Mouse (Mus musculus) frontal cortex, postnatal 25 days (tissue): Measurements from ENCODE around the gene Mtpn.
A peak's percentile ranks its signal among the peaks of the same experiment; 100 is the strongest.

Experiments
- DNase-seq, 2 experiments: peaks; one replicate each; pipeline ENCODE4 v3.0.0; 2022; ENCODE audit warnings: low spot score in 2 of 2

The Mtpn gene

GRCm38 (mm10) chr6:35539304-35540009 is at the start of gene Mtpn:
TSS of gene Mtpn (minus strand) at chr6:35539888.
- peak; percentile 91 to 96 for DNase-seq

GRCm38 (mm10) chr6:35568731-35569130 is 29.0 kb upstream of the Mtpn start:
- DNase-seq = no peak

GRCm38 (mm10) chr6:35567755-35568154 is 28.1 kb upstream of the Mtpn start:
- peak in 1 of 2 experiments; percentile 12 for DNase-seq

- DNase-seq = no peak
These were observed 20.3 kb upstream of the Mtpn start for GRCm38 (mm10) chr6:35559950-35560349.

- DNase-seq = no peak
These were observed 4.7 kb upstream of the Mtpn start for GRCm38 (mm10) chr6:35544352-35544751.

GRCm38 (mm10) chr6:35542656-35543400 is 3.1 kb upstream of the Mtpn start:
- no peak for DNase-seq

GRCm38 (mm10) chr6:35540377-35540776 is 689 bp upstream of the Mtpn start:
- no peak for DNase-seq

GRCm38 (mm10) chr6:35538757-35539303 is 858 bp downstream of the Mtpn start:
- no peak for DNase-seq

- no peak for DNase-seq
These were observed 3.7 kb downstream of the Mtpn start for GRCm38 (mm10) chr6:35536021-35536420.

GRCm38 (mm10) chr6:35513362-35513761 is 26.3 kb downstream of the Mtpn start:
- DNase-seq = no peak

- DNase-seq = no peak
These were observed 34.9 kb downstream of the Mtpn start for GRCm38 (mm10) chr6:35504781-35505180.

- no peak for DNase-seq
These were observed 36.8 kb downstream of the Mtpn start for GRCm38 (mm10) chr6:35502904-35503303.

GRCm38 (mm10) chr6:35499978-35500667 is 39.6 kb downstream of the Mtpn start:
- no peak for DNase-seq

GRCm38 (mm10) chr6:35497406-35497805 is 42.3 kb downstream of the Mtpn start:
- DNase-seq = no peak

- DNase-seq = no peak
These were observed 45.8 kb downstream of the Mtpn start for GRCm38 (mm10) chr6:35493851-35494250.

- DNase-seq = no peak
These were observed 59.9 kb downstream of the Mtpn start for GRCm38 (mm10) chr6:35479651-35480335.

- no peak for DNase-seq
These were observed 62.9 kb downstream of the Mtpn start for GRCm38 (mm10) chr6:35476830-35477229.

GRCm38 (mm10) chr6:35463450-35464395 is 76.0 kb downstream of the Mtpn start:
- no peak for DNase-seq

GRCm38 (mm10) chr6:35462484-35462883 is 77.2 kb downstream of the Mtpn start:
- no peak for DNase-seq
